In the genomic region with DNA sequence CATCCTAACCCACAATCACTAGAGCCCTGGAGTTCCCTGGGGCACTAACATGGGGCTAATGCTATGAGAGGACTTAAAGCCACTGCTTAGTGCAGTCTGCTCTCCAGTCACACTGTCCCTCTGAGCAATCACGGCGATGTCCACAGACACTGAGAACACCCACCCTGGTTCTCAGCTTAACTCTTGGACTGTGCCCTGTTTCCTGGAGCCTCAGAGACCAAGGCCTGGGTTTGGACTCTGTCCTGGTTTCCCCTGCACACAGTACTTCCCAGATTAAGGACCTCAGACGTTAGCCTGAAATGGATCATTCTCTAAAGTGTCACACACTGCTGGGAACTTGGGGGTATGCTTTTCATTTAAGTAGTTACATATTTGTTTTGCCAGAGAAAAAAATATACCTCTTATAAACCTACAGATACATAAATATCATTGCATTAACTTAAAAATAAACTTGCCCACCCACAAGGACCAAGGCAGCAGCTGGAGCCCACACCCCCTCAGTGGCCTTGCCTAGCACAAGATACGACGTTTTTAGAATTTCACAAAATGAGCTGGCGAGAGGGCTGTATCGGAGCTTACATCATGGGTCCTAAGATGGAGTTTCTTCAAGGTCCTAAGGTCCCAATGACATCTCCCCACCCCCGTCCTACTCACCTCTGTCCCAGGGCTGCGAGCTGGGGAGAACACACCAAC, we compare ENCODE assay signal across 23 mouse cellular contexts. TPM values are rescaled to one million over a fixed set of nuclear protein-coding genes. Genes with fewer than 3 reads are reported as not detected.
DNase-seq lines count a peak whose midpoint lies in the region; TF ChIP-seq lines count a peak whose summit lies in the region.
"Had no signal": no experiment of that assay in that cellular context is flagged by ENCODE, and none has a peak within 500 bp of the region (broad histone marks: within the 10 kb centered on the region; RNA-seq: fewer than 3 reads in every experiment).

No protein-coding gene starts in this region.

- DNase-seq in kidney, postnatal 36 days = peak; percentile 33 to 41
- DNase-seq in kidney, postnatal 4 days = no peak
- peak; percentile 36 for DNase-seq in right cerebral cortex, adult 18-20 months
- DNase-seq in right cerebral cortex, postnatal 10 days (ENCODE audit: low spot score in 2 of 2) = no peak
- DNase-seq in telencephalon, adult 2 months (ENCODE audit: low read depth, low spot score) = peak; percentile 50
- DNase-seq: adrenal gland, postnatal 25 days; B cell, adult 2 months; cerebellum, adult 18-20 months; gastrocnemius, postnatal 36 days; heart, adult 18-20 months; heart, postnatal 36 days; lung, adult 2 months; lung, postnatal 14 days; midbrain, embryonic 14.5 days; thymus, adult 2 months; thymus, postnatal 36 days had no signal

- peak overlapping the region; percentile 28; the same call in 1 of the 2 replicates for H3K27ac ChIP-seq in cortical plate, adult 2 months (ENCODE audit: insufficient read depth, low read length)
- H3K27ac ChIP-seq: hindbrain, embryonic 12.5 days; hindbrain, postnatal 0 days; intestine, embryonic 15.5 days; limb, embryonic 12.5 days; stomach, embryonic 15.5 days had no signal

- TF ChIP-seq POLR2A in cortical plate, adult 2 months (IDR thresholded peaks at IDR 0.05; ENCODE audit: extremely low read depth, insufficient read depth, low read length) = no peak

- no peak for TF ChIP-seq CTCF in cortical plate, adult 2 months (IDR thresholded peaks at IDR 0.05; ENCODE audit: extremely low read depth, insufficient read depth, low read length)

- no peak overlapping the region for H3K4me3 ChIP-seq in cortical plate, adult 2 months (ENCODE audit: insufficient read depth, low read length)
- H3K4me3 ChIP-seq: erythroblast, embryonic 14.5 days; hindbrain, embryonic 12.5 days; intestine, embryonic 15.5 days; limb, embryonic 12.5 days; stomach, embryonic 15.5 days had no signal

- peaks cover 8% of the 10 kb centered on the region for H3K4me1 ChIP-seq in cortical plate, adult 2 months (ENCODE audit: control insufficient read depth, insufficient read depth, low read length)
- H3K4me1 ChIP-seq: hindbrain, embryonic 12.5 days; intestine, embryonic 15.5 days; stomach, embryonic 15.5 days had no signal

RNA-seq across cellular contexts. Expression of a gene that starts 43.8 kb away (rescaled TPM):
- 12.7 and 13.1 TPM in 2 replicates for polyA plus RNA-seq in cortical plate, adult 2 months (2012; rRNA removed)

Comparison
In these comparisons a context has a peak if more than half of its experiments do, and no peak if none do; other contexts are left out.
1. DNase-seq: peak in kidney, postnatal 36 days (2 of 2), right cerebral cortex, adult 18-20 months (single experiment) and telencephalon, adult 2 months (single experiment); none in kidney, postnatal 4 days (0 of 2) and right cerebral cortex, postnatal 10 days (0 of 2).